Mouse (Mus musculus): ENCODE results near the gene Cdyl2. TPM values are rescaled to one million over a fixed set of nuclear protein-coding genes. Genes with fewer than 3 reads are reported as not detected.
A peak's percentile ranks its signal among the peaks of the same experiment; 100 is the strongest.

Gene Cdyl2
- polyA plus RNA-seq (2015; fragmentation: Nextera tagmentation; extraction: Ambion mirVana), result 8.4 and 9.3 TPM in 2 replicates

DNA sequence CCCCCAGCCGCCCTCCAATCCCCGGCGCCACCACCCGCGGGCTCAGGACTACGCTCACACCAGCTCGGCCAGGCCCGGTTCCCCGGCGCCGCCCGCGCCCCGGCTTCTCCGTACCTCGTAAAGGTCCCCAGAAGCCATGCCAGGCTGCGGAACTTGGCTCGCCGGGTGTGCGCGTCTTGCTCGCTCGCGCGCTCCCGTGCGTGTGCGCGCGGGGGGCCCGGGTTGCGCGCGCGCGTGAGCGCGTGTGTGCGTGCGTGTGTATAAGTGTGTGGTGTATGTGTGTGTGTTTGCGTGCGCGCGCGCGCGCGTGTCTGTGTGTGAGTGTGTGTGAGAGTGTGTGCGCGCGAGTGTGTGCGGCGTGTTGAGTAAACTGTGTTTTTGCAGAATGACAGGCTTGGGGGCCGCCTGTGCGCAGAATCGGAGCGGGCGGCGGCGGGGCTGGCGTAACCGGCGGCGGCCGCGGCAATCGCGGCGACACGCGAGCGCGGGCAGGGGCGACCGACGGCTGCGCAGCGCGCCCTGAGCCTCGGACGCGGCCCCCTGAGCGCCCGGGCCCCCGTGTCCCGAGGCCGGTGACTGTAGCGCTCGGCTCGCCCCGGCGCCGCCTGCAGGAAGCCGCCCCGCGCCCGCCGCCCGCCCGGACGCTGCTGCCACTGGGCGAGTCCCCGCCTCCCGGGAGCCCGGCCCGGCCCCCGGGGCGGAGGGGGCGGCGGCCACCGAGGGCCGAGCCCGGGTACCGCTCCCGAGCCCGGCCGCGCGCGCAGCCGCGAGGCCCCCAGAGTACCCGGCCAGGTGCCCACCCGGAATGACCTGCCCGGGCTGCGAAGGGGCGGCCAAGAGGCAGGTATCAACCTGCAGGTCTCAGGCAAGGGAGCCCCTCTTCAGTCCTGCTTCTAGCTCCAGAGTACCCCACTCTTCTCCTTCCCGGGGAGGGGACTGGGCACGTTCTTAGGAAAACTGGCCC, at the start of gene Cdyl2:
Gene Cdyl2 (minus strand): TSS at position 308 of the 964 bp plus-strand sequence.
- peak within 1 kb of the TSS; percentile 83 for H3K9ac ChIP-seq
- peaks cover 13% of the 10 kb centered on the region for H3K4me1 ChIP-seq
- peaks cover 6% of the 10 kb centered on the region; the same call in 1 of the 2 replicates for H3K36me3 ChIP-seq
- peak within 1 kb of the TSS; percentile 92 for H3K4me2 ChIP-seq
- peak within 1 kb of the TSS; percentile 90 for H3K4me3 ChIP-seq (replicated peaks)
- H3K9me3 ChIP-seq (replicated peaks), result no peaks in the 10 kb centered on the region
- H3K27me3 ChIP-seq, result peaks cover 16% of the 10 kb centered on the region; the same call in 1 of the 2 replicates
- peak; percentile 89 for ATAC-seq (replicated peaks; ENCODE audit: low FRiP score)
- H3K27ac ChIP-seq, result peak within 1 kb of the TSS; percentile 89
- WGBS, result under 1% methylated on average over 102 of the region's 129 CpGs

DNA sequence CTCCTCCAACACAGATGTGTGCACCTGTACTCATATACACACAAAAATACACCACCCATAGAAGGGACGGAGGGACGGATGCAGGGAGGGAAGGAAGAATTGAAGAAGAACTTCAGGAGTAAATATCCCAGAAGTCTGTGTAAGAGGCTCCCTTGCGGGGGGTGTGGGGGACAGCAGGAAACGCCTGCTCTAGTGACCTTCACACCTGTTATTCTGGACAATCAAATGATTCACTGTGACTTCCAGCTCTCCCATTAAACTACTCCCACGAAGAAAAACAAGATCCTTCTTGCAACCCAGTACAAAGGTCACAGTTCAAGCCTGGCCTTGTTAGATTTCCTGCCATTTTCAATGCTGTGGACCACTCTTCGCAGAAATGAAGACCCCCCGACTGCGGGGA, 47.8 kb upstream of the Cdyl2 start:
- peak; percentile 62; the same call in 1 of the 2 replicates for ATAC-seq (replicated peaks; ENCODE audit: low FRiP score)
- H3K36me3 ChIP-seq, result no peaks in the 10 kb centered on the region
- 16% methylated on average over 8 of the region's 8 CpGs for WGBS
- no peak overlapping the region for H3K4me3 ChIP-seq (replicated peaks)
- no peaks in the 10 kb centered on the region for H3K9me3 ChIP-seq (replicated peaks)
- peaks cover 7% of the 10 kb centered on the region; the same call in 1 of the 2 replicates for H3K4me1 ChIP-seq
- H3K27ac ChIP-seq, result no peak overlapping the region
- H3K9ac ChIP-seq, result no peak overlapping the region
- no peaks in the 10 kb centered on the region for H3K27me3 ChIP-seq
- no peak overlapping the region for H3K4me2 ChIP-seq

GRCm38 (mm10) chr8:116774220-116774619, 41.4 kb upstream of the Cdyl2 start:
- Histone ChIP-seq H3K27ac (no peak overlapping the region), H3K9me3 (replicated peaks) (no peaks in the 10 kb centered on the region), H3K9ac (no peak overlapping the region), H3K27me3 (no peaks in the 10 kb centered on the region), H3K4me3 (replicated peaks) (no peak overlapping the region), H3K36me3 (no peaks in the 10 kb centered on the region), H3K4me1 (peaks cover 14% of the 10 kb centered on the region), H3K4me2 (no peak overlapping the region)
- no peak for ATAC-seq (replicated peaks; ENCODE audit: low FRiP score)
- WGBS, result 65% methylated on average over 5 of the region's 5 CpGs

GRCm38 (mm10) chr8:116772727-116773126, 39.9 kb upstream of the Cdyl2 start:
- Histone ChIP-seq H3K27me3 (no peaks in the 10 kb centered on the region), H3K9ac (no peak overlapping the region), H3K4me1 (peaks cover 14% of the 10 kb centered on the region), H3K27ac (peak overlapping the region; percentile 78), H3K36me3 (no peaks in the 10 kb centered on the region), H3K4me3 (replicated peaks) (no peak overlapping the region), H3K9me3 (replicated peaks) (no peaks in the 10 kb centered on the region), H3K4me2 (no peak overlapping the region)
- 35% methylated on average over 9 of the region's 9 CpGs for WGBS
- peak; percentile 81 for ATAC-seq (replicated peaks; ENCODE audit: low FRiP score)

- Histone ChIP-seq H3K4me2 (no peak overlapping the region), H3K27ac (peak overlapping the region; percentile 78; the same call in 1 of the 2 replicates), H3K9ac (no peak overlapping the region), H3K9me3 (replicated peaks) (no peaks in the 10 kb centered on the region), H3K36me3 (no peaks in the 10 kb centered on the region), H3K27me3 (no peaks in the 10 kb centered on the region), H3K4me1 (peaks cover 14% of the 10 kb centered on the region), H3K4me3 (replicated peaks) (no peak overlapping the region)
- WGBS, result 55% methylated on average over 7 of the region's 7 CpGs
- 0 out of 2 replicates have a peak, but pooled peaks have one; percentile 27 for ATAC-seq (replicated peaks; ENCODE audit: low FRiP score)
Observed at GRCm38 (mm10) chr8:116771797-116772343, 39.1 kb upstream of the Cdyl2 start.

GRCm38 (mm10) chr8:116770756-116771155, 38.0 kb upstream of the Cdyl2 start:
- Histone ChIP-seq H3K4me1 (peaks cover 14% of the 10 kb centered on the region), H3K9me3 (replicated peaks) (no peaks in the 10 kb centered on the region), H3K9ac (no peak overlapping the region), H3K27ac (no peak overlapping the region), H3K4me3 (replicated peaks) (no peak overlapping the region), H3K4me2 (no peak overlapping the region), H3K36me3 (no peaks in the 10 kb centered on the region), H3K27me3 (no peaks in the 10 kb centered on the region)
- 45% methylated on average over 12 of the region's 12 CpGs for WGBS
- no peak for ATAC-seq (replicated peaks; ENCODE audit: low FRiP score)

GRCm38 (mm10) chr8:116756174-116756573, 23.4 kb upstream of the Cdyl2 start:
- Histone ChIP-seq H3K4me3 (replicated peaks) (no peak overlapping the region), H3K9me3 (replicated peaks) (no peaks in the 10 kb centered on the region), H3K4me2 (no peak overlapping the region), H3K27me3 (no peaks in the 10 kb centered on the region), H3K9ac (no peak overlapping the region), H3K27ac (no peak overlapping the region), H3K36me3 (no peaks in the 10 kb centered on the region), H3K4me1 (no peaks in the 10 kb centered on the region)
- no peak for ATAC-seq (replicated peaks; ENCODE audit: low FRiP score)
- WGBS, result 78% methylated on average over 3 of the region's 3 CpGs

DNA sequence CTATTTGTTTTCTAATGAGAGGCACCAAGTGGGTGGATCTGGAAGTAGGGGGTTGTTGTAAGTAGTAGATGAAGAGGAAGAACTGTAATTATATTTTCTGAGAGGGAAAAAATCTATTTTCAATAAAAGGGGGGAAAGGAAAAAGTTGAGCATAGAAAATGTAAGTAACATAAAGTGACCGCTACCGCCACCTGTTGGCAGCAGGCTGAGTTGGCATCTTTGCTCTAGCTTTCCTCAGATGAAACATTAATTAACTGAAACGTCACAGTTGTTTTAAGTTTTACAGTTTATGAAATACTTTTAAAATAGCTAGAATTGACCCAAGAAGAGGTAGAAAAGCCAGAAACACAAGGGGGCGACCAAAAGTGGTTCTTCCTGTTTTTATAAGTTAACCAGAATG, 22.8 kb upstream of the Cdyl2 start:
- Histone ChIP-seq H3K4me1 (no peaks in the 10 kb centered on the region), H3K4me3 (replicated peaks) (no peak overlapping the region), H3K9me3 (replicated peaks) (no peaks in the 10 kb centered on the region), H3K27me3 (no peaks in the 10 kb centered on the region), H3K36me3 (no peaks in the 10 kb centered on the region), H3K27ac (no peak overlapping the region), H3K9ac (no peak overlapping the region), H3K4me2 (no peak overlapping the region)
- no peak for ATAC-seq (replicated peaks; ENCODE audit: low FRiP score)
- WGBS, result 6% methylated on average over 4 of the region's 4 CpGs

DNA sequence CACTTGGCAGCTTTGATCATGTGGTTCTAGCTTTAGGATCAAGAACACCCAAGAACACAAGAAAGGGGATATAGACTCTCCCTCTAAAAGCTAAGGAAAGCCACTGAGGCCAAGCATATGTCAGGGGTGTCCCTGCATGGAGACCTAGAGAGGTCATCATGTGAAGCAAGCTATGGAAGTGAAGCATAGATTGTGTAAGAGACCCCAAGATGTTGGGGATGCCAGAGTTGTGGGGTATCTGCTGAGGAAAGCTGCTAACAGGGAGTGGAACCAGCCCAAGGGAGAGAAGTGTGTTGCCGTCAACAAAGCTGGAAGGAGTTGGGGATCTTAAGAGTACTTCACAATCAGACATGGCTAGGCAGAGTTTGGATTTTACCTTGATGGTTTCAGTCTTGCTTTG, 7.9 kb upstream of the Cdyl2 start:
- H3K9ac ChIP-seq, result no peak overlapping the region
- H3K36me3 ChIP-seq, result no peaks in the 10 kb centered on the region
- H3K9me3 ChIP-seq (replicated peaks), result no peaks in the 10 kb centered on the region
- no peak overlapping the region for H3K4me2 ChIP-seq
- H3K27ac ChIP-seq, result no peak overlapping the region
- 0 out of 2 replicates have a peak, but pooled peaks cover 5% of the 10 kb centered on the region for H3K27me3 ChIP-seq
- WGBS, result 90% methylated on average over 1 of the region's 1 CpGs
- ATAC-seq (replicated peaks; ENCODE audit: low FRiP score), result no peak
- no peaks in the 10 kb centered on the region for H3K4me1 ChIP-seq
- no peak overlapping the region for H3K4me3 ChIP-seq (replicated peaks)

DNA sequence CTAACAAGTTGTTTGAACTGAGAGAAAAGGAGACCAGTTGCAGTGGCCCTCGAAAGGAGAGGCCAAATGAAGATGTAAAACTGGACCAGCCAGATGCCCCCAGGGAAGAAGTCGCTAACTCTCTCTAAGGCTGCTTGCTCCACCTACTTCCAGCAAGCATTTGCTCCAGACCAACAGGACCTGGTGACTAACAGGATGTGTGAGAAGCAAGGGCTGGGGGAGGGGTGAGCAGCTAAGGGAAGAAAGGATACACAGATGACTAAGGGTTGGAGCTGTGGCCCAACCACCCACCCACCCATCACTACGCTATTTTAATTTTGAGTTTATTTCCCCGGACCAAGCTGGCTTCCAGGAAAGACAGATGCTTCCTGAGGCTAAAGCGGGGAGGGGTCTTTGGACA, 2.5 kb upstream of the Cdyl2 start:
- H3K27ac ChIP-seq, result no peak overlapping the region
- H3K9ac ChIP-seq, result no peak overlapping the region
- H3K4me2 ChIP-seq, result no peak overlapping the region
- H3K36me3 ChIP-seq, result no peaks in the 10 kb centered on the region
- H3K9me3 ChIP-seq (replicated peaks), result no peaks in the 10 kb centered on the region
- no peak for ATAC-seq (replicated peaks; ENCODE audit: low FRiP score)
- 55% methylated on average over 5 of the region's 5 CpGs for WGBS
- peaks cover 16% of the 10 kb centered on the region; the same call in 1 of the 2 replicates for H3K27me3 ChIP-seq
- H3K4me3 ChIP-seq (replicated peaks), result no peak overlapping the region
- H3K4me1 ChIP-seq, result peaks cover 13% of the 10 kb centered on the region

DNA sequence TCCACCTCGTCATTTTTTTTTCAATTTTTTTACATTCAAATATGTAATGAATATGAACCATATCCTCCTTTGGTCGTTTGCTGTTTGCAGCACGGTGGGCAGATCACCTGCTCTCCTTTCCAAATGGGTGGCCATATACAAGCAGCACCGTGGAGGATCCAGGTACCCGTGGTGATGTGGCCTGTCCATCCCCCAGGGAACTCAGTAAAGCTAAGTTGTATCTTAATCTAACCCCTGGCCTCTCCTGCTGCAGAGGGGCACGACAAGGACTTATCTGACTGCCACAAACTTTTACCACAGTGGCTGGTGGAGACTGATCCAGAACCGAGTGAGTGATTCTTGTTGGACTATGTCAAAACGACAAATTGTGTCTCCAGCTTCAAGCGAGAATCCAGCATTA, 1.4 kb upstream of the Cdyl2 start:
- no peak overlapping the region for H3K27ac ChIP-seq
- no peak overlapping the region for H3K4me2 ChIP-seq
- WGBS, result 59% methylated on average over 9 of the region's 9 CpGs
- peaks cover 13% of the 10 kb centered on the region for H3K4me1 ChIP-seq
- ATAC-seq (replicated peaks; ENCODE audit: low FRiP score), result no peak
- no peak overlapping the region for H3K9ac ChIP-seq
- H3K9me3 ChIP-seq (replicated peaks), result no peaks in the 10 kb centered on the region
- H3K4me3 ChIP-seq (replicated peaks), result no peak overlapping the region
- H3K36me3 ChIP-seq, result no peaks in the 10 kb centered on the region
- peaks cover 16% of the 10 kb centered on the region; the same call in 1 of the 2 replicates for H3K27me3 ChIP-seq

GRCm38 (mm10) chr8:116733648-116734014, 840 bp upstream of the Cdyl2 start:
- Histone ChIP-seq H3K4me3 (replicated peaks) (peak overlapping the region; percentile 90), H3K4me2 (peak overlapping the region; percentile 92), H3K9me3 (replicated peaks) (no peaks in the 10 kb centered on the region), H3K9ac (peak overlapping the region; percentile 83), H3K27me3 (peaks cover 16% of the 10 kb centered on the region; the same call in 1 of the 2 replicates), H3K27ac (peak overlapping the region; percentile 89), H3K4me1 (peaks cover 13% of the 10 kb centered on the region), H3K36me3 (peaks cover 5% of the 10 kb centered on the region; the same call in 1 of the 2 replicates)
- 26% methylated on average over 3 of the region's 3 CpGs for WGBS
- ATAC-seq (replicated peaks; ENCODE audit: low FRiP score), result peak; percentile 30; the same call in 1 of the 2 replicates
